Mouse (Mus musculus): ENCODE data around the gene Olfr589.
"Not testable (repeated sequence)": the region's sequence is repeated elsewhere in the genome, so short reads cannot be mapped to it uniquely, and the experiment has no call there.

Gene Olfr589

GRCm38 (mm10) chr7:103156256-103156655 lies at the start of gene Olfr589:
Gene Olfr589, minus strand, starts transcription at chr7:103156356.
- DNase-seq (ENCODE audit: low spot score), result no peak

DNA sequence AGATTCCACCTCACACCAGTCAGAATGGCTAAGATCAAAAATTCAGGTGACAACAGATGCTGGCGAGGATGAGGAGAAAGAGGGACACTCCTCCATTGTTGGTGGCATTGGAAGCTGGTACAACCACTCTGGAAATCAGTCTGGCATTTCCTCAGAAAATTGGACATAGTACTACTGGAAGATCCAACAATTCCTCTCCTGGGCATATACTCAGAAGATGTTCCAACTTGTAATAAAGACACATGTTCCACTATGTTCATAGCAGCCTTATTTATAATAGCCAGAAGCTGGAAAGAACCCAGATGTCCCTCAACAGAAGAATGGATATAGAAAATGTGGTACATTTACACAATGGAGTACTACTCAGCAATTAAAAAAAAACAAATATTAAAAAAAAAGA lies 28.3 kb upstream of the Olfr589 start, which contains the start of gene Olfr592:
Gene Olfr592, plus strand, starts transcription at position 301 of the 400 bp plus-strand sequence.
- not testable (repeated sequence) for DNase-seq (ENCODE audit: low spot score)

- DNase-seq (ENCODE audit: low spot score), result no peak
Measured at GRCm38 (mm10) chr7:103178240-103178639, 22.1 kb upstream of the Olfr589 start, which contains the start of gene Olfr591. Gene Olfr591, minus strand, starts transcription at chr7:103178340.

GRCm38 (mm10) chr7:103169697-103170096 lies 13.5 kb upstream of the Olfr589 start:
- no peak for DNase-seq (ENCODE audit: low spot score)

- no peak for DNase-seq (ENCODE audit: low spot score)
Measured at GRCm38 (mm10) chr7:103140579-103140978, 15.6 kb downstream of the Olfr589 start, which contains the start of gene Olfr588-ps1. Gene Olfr588-ps1, plus strand, starts transcription at chr7:103140879.

DNA sequence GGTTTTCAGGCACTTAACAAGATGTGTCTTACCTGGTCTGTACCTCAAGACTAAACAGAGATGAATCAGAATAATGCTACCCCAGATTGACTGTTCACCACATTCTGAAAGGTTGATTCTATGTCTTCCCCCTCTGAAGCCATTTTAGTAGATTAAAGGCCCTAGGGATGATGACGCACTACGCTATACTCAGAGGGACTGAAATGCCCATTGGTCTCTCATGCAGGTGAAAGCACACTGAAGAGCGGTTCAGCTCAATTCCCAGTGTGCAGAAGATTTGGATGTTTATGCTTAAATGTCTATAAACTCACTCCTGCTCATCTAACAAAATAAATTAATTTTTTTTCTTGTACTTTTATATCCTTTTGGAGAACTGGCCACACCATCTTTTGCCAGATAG lies 30.6 kb downstream of the Olfr589 start, which contains the start of gene Olfr586:
Gene Olfr586, minus strand, starts transcription at position 101 of the 400 bp plus-strand sequence.
- DNase-seq (ENCODE audit: low spot score), result no peak

GRCm38 (mm10) chr7:103119406-103119805 lies 36.8 kb downstream of the Olfr589 start:
- DNase-seq (ENCODE audit: low spot score), result no peak

Measured in T-cell, adult 2 months (primary cell).